Mouse (Mus musculus): Measurements from ENCODE around the gene Mapkapk2. TPM values are rescaled to one million over a fixed set of nuclear protein-coding genes. Genes with fewer than 3 reads are reported as not detected.

Mapkapk2 gene
- polyA plus RNA-seq, 1 experiment from 2014 or later, result 93.0 TPM

DNA sequence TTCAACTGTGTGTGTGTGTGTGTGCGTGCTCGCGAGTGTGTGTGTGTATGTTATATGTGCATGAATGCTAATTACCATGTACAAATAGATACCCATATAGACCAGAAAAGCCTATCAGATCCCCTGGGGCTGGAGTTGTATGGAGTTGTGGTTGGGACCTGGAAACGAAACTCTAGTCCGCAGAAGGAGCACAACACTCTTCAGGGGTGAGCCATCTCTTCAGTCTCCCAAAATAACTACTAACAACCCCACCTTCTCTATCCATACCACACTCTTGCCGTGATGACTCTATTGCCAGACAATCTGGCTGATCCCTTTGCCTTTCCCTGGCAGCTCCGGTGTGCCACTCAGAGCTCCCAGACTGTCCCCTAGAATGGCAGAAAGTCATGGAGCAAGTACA, 81.7 kb downstream of the Mapkapk2 start:
- no peak overlapping the region for H3K4me2 ChIP-seq
- no peaks in the 10 kb centered on the region for H3K36me3 ChIP-seq
- H3K27ac ChIP-seq (ENCODE audit: poor library complexity, severe bottlenecking), result no peak overlapping the region
- no peak overlapping the region for H3K9ac ChIP-seq
- no peak for ATAC-seq (ENCODE audit: insufficient number of reproducible peaks, low FRiP score)
- 79% methylated on average over 7 of the region's 7 CpGs for WGBS
- H3K27me3 ChIP-seq (replicated peaks), result 0 out of 2 replicates have a peak, but pooled peaks cover 1% of the 10 kb centered on the region
- H3K4me1 ChIP-seq (replicated peaks), result no peaks in the 10 kb centered on the region
- no peak overlapping the region for H3K4me3 ChIP-seq
- H3K9me3 ChIP-seq (replicated peaks), result no peaks in the 10 kb centered on the region

- Histone ChIP-seq H3K9ac (no peak overlapping the region), H3K36me3 (no peaks in the 10 kb centered on the region), H3K27me3 (replicated peaks) (no peaks in the 10 kb centered on the region), H3K4me2 (no peak overlapping the region), H3K27ac (ENCODE audit: poor library complexity, severe bottlenecking) (no peak overlapping the region), H3K9me3 (replicated peaks) (no peaks in the 10 kb centered on the region), H3K4me3 (no peak overlapping the region), H3K4me1 (replicated peaks) (peaks cover 4% of the 10 kb centered on the region)
- WGBS, result 81% methylated on average over 6 of the region's 6 CpGs
- no peak for ATAC-seq (ENCODE audit: insufficient number of reproducible peaks, low FRiP score)
Observed at GRCm38 (mm10) chr1:131015281-131015680, 82.3 kb downstream of the Mapkapk2 start.

GRCm38 (mm10) chr1:131013926-131014325, 83.7 kb downstream of the Mapkapk2 start:
- Histone ChIP-seq H3K27me3 (replicated peaks) (no peaks in the 10 kb centered on the region), H3K9ac (no peak overlapping the region), H3K9me3 (replicated peaks) (no peaks in the 10 kb centered on the region), H3K4me2 (no peak overlapping the region), H3K36me3 (no peaks in the 10 kb centered on the region), H3K27ac (ENCODE audit: poor library complexity, severe bottlenecking) (no peak overlapping the region), H3K4me1 (replicated peaks) (peaks cover 10% of the 10 kb centered on the region), H3K4me3 (no peak overlapping the region)
- WGBS, result 83% methylated on average over 5 of the region's 5 CpGs
- ATAC-seq (ENCODE audit: insufficient number of reproducible peaks, low FRiP score), result no peak

- no peaks in the 10 kb centered on the region for H3K27me3 ChIP-seq (replicated peaks)
- no peak for ATAC-seq (ENCODE audit: insufficient number of reproducible peaks, low FRiP score)
- no peak overlapping the region for H3K4me2 ChIP-seq
- H3K27ac ChIP-seq (ENCODE audit: poor library complexity, severe bottlenecking), result no peak overlapping the region
- H3K4me3 ChIP-seq, result no peak overlapping the region
- no peaks in the 10 kb centered on the region for H3K9me3 ChIP-seq (replicated peaks)
- WGBS, result 88% methylated on average over 8 of the region's 8 CpGs
- no peak overlapping the region for H3K9ac ChIP-seq
- peaks cover 10% of the 10 kb centered on the region for H3K4me1 ChIP-seq (replicated peaks)
- H3K36me3 ChIP-seq, result no peaks in the 10 kb centered on the region
Observed at GRCm38 (mm10) chr1:131012494-131012893, 85.1 kb downstream of the Mapkapk2 start.

DNA sequence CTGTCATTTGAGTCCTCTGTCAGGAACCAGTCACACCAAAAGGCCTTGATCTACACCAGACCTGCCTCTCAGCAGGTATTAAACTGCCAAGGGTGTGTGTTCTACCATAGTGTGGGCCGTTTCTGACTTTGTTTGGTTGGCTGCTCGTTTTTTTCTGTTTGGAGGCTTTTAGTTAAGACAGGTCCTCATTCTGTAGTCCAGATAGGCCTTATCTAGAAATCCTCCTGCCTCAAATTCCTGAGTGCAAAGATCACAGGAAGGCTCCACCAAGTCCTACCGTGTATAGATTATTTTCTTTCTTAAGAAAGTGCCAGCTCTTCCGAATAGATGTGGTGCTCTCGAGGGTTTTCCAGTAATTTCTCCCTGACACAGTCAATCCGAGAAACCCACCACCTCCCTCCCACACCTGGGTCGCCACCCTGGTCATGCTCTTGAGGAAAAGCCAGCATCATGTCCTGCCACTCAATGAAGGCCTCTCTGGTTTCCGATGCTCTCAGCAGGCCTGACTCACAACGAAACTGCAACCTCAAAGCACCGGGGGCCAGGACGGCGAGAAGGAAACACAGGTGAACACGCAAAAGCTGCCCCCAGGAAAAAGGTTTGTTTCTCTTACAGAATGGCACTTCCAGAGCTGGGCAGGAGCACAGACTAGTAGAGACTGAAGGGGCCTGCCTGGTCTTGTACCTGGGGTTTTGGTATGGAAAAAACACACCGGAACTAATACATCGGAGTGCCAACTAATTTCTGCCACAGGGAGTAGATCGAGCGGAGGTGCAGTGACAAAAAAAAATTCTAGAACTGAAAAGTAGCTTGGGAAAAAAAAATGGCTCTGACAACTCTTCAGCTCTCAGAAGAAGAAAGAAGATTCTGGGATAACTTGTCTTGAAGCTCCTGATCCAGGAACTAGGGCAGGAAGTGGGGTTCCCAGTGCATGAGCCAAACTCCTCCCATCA, 87.1 kb downstream of the Mapkapk2 start:
- WGBS, result 44% methylated on average over 17 of the region's 17 CpGs
- no peak overlapping the region for H3K9ac ChIP-seq
- H3K27me3 ChIP-seq (replicated peaks), result no peaks in the 10 kb centered on the region
- ATAC-seq (ENCODE audit: insufficient number of reproducible peaks, low FRiP score), result no peak
- H3K27ac ChIP-seq (ENCODE audit: poor library complexity, severe bottlenecking), result no peak overlapping the region
- no peaks in the 10 kb centered on the region for H3K36me3 ChIP-seq
- no peak overlapping the region for H3K4me3 ChIP-seq
- no peaks in the 10 kb centered on the region for H3K9me3 ChIP-seq (replicated peaks)
- no peak overlapping the region for H3K4me2 ChIP-seq
- H3K4me1 ChIP-seq (replicated peaks), result peaks cover 10% of the 10 kb centered on the region

DNA sequence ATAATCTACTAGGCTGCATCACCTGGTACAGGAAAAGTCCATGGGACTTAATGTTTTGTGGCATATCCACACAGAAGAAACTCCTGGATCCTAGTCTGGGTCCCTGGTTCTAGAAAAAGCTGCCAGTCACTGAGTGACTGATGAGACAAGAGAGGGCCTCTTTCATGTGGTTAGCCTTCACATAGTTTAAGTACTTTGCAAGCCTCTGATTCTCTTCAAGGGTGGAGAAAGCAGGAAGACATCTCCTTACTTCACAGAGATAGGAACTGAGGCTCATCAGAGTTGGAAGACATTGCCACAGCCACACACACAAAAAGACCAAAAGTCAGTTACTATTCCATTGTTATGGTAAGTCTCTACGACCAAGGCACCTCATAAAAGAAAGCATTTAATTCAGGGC, 91.6 kb downstream of the Mapkapk2 start:
- Histone ChIP-seq H3K27ac (ENCODE audit: poor library complexity, severe bottlenecking) (no peak overlapping the region), H3K36me3 (no peaks in the 10 kb centered on the region), H3K4me3 (no peak overlapping the region), H3K9me3 (replicated peaks) (no peaks in the 10 kb centered on the region), H3K9ac (no peak overlapping the region), H3K27me3 (replicated peaks) (no peaks in the 10 kb centered on the region), H3K4me1 (replicated peaks) (peaks cover 21% of the 10 kb centered on the region), H3K4me2 (no peak overlapping the region)
- WGBS, result 65% methylated on average over 1 of the region's 1 CpGs
- no peak for ATAC-seq (ENCODE audit: insufficient number of reproducible peaks, low FRiP score)

Other genes with a start within 250 kb of the Mapkapk2 start
- 1.1 and 1.3 TPM in 2 replicates for gene Fcmr, start 232.2 kb downstream of the Mapkapk2 start, polyA plus RNA-seq (2016; fragmentation: Nextera tagmentation; extraction: Ambion mirVana)
- not detected in 2 replicates for gene Il24, start 210.4 kb downstream of the Mapkapk2 start, polyA plus RNA-seq (2016; fragmentation: Nextera tagmentation; extraction: Ambion mirVana)
- gene Il20, start 186.4 kb downstream of the Mapkapk2 start, polyA plus RNA-seq (2016; fragmentation: Nextera tagmentation; extraction: Ambion mirVana), result not detected in 2 replicates
- not detected in 2 replicates for gene Il19, start 157.7 kb downstream of the Mapkapk2 start, polyA plus RNA-seq (2016; fragmentation: Nextera tagmentation; extraction: Ambion mirVana)
- gene Il10, start 78.0 kb downstream of the Mapkapk2 start, polyA plus RNA-seq (2016; fragmentation: Nextera tagmentation; extraction: Ambion mirVana), result not detected in 2 replicates
- gene Dyrk3, start 40.5 kb upstream of the Mapkapk2 start, polyA plus RNA-seq (2016; fragmentation: Nextera tagmentation; extraction: Ambion mirVana), result 6.5 and 8.8 TPM in 2 replicates
- gene Eif2d, start 55.4 kb upstream of the Mapkapk2 start, polyA plus RNA-seq (2016; fragmentation: Nextera tagmentation; extraction: Ambion mirVana), result 45.8 and 51.8 TPM in 2 replicates
- 27.0 and 27.2 TPM in 2 replicates for gene Rassf5, start 147.4 kb upstream of the Mapkapk2 start, polyA plus RNA-seq (2016; fragmentation: Nextera tagmentation; extraction: Ambion mirVana)
- gene Ikbke, start 181.8 kb upstream of the Mapkapk2 start, polyA plus RNA-seq (2016; fragmentation: Nextera tagmentation; extraction: Ambion mirVana), result 2.8 and 3.4 TPM in 2 replicates